Mouse (Mus musculus): ENCODE results near the gene 4930578G10Rik.
"Not testable (repeated sequence)": the region's sequence is repeated elsewhere in the genome, so short reads cannot be mapped to it uniquely, and the experiment has no call there.

GRCm38 (mm10) chr4:42735245-42735644 lies at the start of gene 4930578G10Rik:
- TF ChIP-seq POLR2A (IDR thresholded peaks at IDR 0.05; ENCODE audit: borderline replicate concordance, extremely low read depth, insufficient read depth, insufficient read length, poor library complexity, severe bottlenecking); CTCF (IDR thresholded peaks at IDR 0.05; ENCODE audit: borderline replicate concordance, extremely low read depth, insufficient read depth, insufficient read length): not testable (repeated sequence)
